Mouse (Mus musculus) ES-Bruce4 (cell line): ENCODE data around the gene Clca4a.

Experiments
- CTCF ChIP-seq: IDR thresholded peaks from one replicate; pipeline ENCODE4 v1.8.1; 2011; ENCODE audit warnings: low read depth, low read length
- EP300 ChIP-seq: IDR thresholded peaks from 2 replicates; pipeline ENCODE4 v1.6.1; 2011; ENCODE audit warnings: low read depth, low read length; ENCODE audit not compliant: insufficient read depth

DNA sequence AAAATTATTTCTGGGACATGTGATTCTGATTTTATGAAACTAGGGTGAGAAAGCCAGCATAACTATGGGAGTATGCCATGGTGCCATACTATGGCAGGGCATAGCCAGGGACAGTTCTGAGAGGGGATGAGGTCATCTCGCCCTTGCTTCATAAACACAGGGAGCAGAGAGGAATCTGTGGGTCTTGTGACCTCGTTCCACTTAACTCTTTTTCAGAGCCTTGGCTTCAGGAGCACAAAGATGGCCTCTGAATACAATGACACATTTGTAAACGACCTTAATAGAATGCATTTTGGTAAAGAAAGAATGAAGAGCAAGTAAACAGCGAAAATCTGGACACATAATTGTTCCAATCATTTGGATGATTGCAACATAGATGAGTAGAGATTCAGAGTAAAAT is 24.0 kb downstream of the Clca4a start:
- TF ChIP-seq CTCF (no peak), EP300 (no peak)
